Mouse (Mus musculus) embryonic facial prominence, embryonic 15.5 days (tissue): Measurements from ENCODE around the gene Mpped2. TPM values are rescaled to one million over a fixed set of nuclear protein-coding genes. Genes with fewer than 3 reads are reported as not detected.

ENCODE experiments used
- ATAC-seq: fragments of 200-750 bp; cut with Nextera tagmentation; 2 replicates; pipeline ENCODE4 v1.8.0; 2017; ENCODE audit warnings: low read depth, moderate TSS enrichment; ENCODE audit not compliant: insufficient number of reproducible peaks, low FRiP score, low TSS enrichment
- H3K27ac ChIP-seq: fragments of 300-500 bp; sonication (generic); replicated peaks from 2 replicates; pipeline ENCODE4 v1.5.1; 2015; ENCODE audit warnings: mild to moderate bottlenecking, inconsistent platforms
- H3K27me3 ChIP-seq: fragments of 300-500 bp; sonication (generic); 2 replicates; pipeline ENCODE4 v1.6.1; 2015; ENCODE audit warnings: inconsistent platforms
- H3K36me3 ChIP-seq: fragments of 300-500 bp; sonication (generic); 2 replicates; pipeline ENCODE4 v1.6.1; 2015; ENCODE audit warnings: mild to moderate bottlenecking, inconsistent platforms
- H3K4me1 ChIP-seq: fragments of 300-500 bp; sonication (generic); 2 replicates; pipeline ENCODE4 v1.6.1; 2015; ENCODE audit warnings: inconsistent platforms
- H3K4me2 ChIP-seq: fragments of 300-500 bp; sonication (generic); replicated peaks from 2 replicates; pipeline ENCODE4 v1.6.1; 2015; ENCODE audit warnings: mild to moderate bottlenecking, inconsistent platforms
- H3K4me3 ChIP-seq: fragments of 300-500 bp; sonication (generic); replicated peaks from 2 replicates; pipeline ENCODE4 v1.5.1; 2015; ENCODE audit warnings: mild to moderate bottlenecking, inconsistent platforms
- H3K9ac ChIP-seq: fragments of 300-500 bp; sonication (generic); 2 replicates; pipeline ENCODE4 v1.6.1; 2015; ENCODE audit warnings: inconsistent platforms
- H3K9me3 ChIP-seq: fragments of 300-500 bp; sonication (generic); replicated peaks from 2 replicates; pipeline ENCODE4 v1.6.1; 2016; ENCODE audit warnings: inconsistent platforms
- WGBS: fragments of 180-500 bp; shearing (Covaris S2); methylation state at CpG from one replicate; pipeline ENCODE4 v1.1.7; 2015; 5-methylcytosine and 5-hydroxymethylcytosine counted together
- polyA plus RNA-seq: library from polyadenylated mRNA; unstranded; fragments of >200 nt; fragmentation: Nextera tagmentation; extraction: Ambion mirVana; gene quantifications from 2 replicates; pipeline ENCODE4 v1.2.1, GENCODE M21; 2015

Gene Mpped2
- polyA plus RNA-seq, result 56.3 and 61.9 TPM in 2 replicates

- H3K4me1 ChIP-seq, result peaks cover 21% of the 10 kb centered on the region
- ATAC-seq, result peak; percentile 76
- H3K27ac ChIP-seq, result peak within 1 kb of the TSS; percentile 87
- H3K27me3 ChIP-seq, result no peaks in the 10 kb centered on the region
- no peaks in the 10 kb centered on the region for H3K9me3 ChIP-seq
- H3K9ac ChIP-seq, result peak within 1 kb of the TSS; percentile 76
- peak within 1 kb of the TSS; percentile 91 for H3K4me2 ChIP-seq
- peak within 1 kb of the TSS; percentile 63 for H3K4me3 ChIP-seq
- under 1% methylated on average over 54 of the region's 56 CpGs for WGBS
- no peaks in the 10 kb centered on the region for H3K36me3 ChIP-seq
These were observed at the start of gene Mpped2 for GRCm38 (mm10) chr2:106692783-106693701. Gene Mpped2, plus strand, starts transcription at chr2:106693269.

GRCm38 (mm10) chr2:106644782-106645181 lies 48.3 kb upstream of the Mpped2 start:
- no peak overlapping the region for H3K27ac ChIP-seq
- no peak for ATAC-seq

GRCm38 (mm10) chr2:106649686-106650570 lies 43.1 kb upstream of the Mpped2 start:
- peak overlapping the region; percentile 73; the same call in 1 of the 2 replicates for H3K27ac ChIP-seq
- peak overlapping the region; percentile 67 for H3K4me2 ChIP-seq
- no peaks in the 10 kb centered on the region for H3K27me3 ChIP-seq
- no peaks in the 10 kb centered on the region for H3K4me1 ChIP-seq
- 5% methylated on average over 25 of the region's 25 CpGs for WGBS
- no peaks in the 10 kb centered on the region for H3K36me3 ChIP-seq
- H3K4me3 ChIP-seq, result peak overlapping the region; percentile 56
- peak overlapping the region; percentile 33 for H3K9ac ChIP-seq
- no peaks in the 10 kb centered on the region for H3K9me3 ChIP-seq
- peak; percentile 90 for ATAC-seq

More at GRCm38 (mm10) chr2:106644782-106645181, 48.3 kb upstream of the Mpped2 start:
- Histone ChIP-seq H3K9me3 (no peaks in the 10 kb centered on the region), H3K4me2 (no peak overlapping the region), H3K36me3 (no peaks in the 10 kb centered on the region), H3K4me3 (no peak overlapping the region), H3K9ac (no peak overlapping the region), H3K4me1 (no peaks in the 10 kb centered on the region), H3K27me3 (no peaks in the 10 kb centered on the region)
- 62% methylated on average over 3 of the region's 3 CpGs for WGBS

GRCm38 (mm10) chr2:106652151-106652550 lies 40.9 kb upstream of the Mpped2 start:
- no peaks in the 10 kb centered on the region for H3K9me3 ChIP-seq
- no peak overlapping the region for H3K9ac ChIP-seq
- H3K4me3 ChIP-seq, result no peak overlapping the region
- no peaks in the 10 kb centered on the region for H3K36me3 ChIP-seq
- 73% methylated on average over 8 of the region's 8 CpGs for WGBS
- H3K4me2 ChIP-seq, result no peak overlapping the region
- H3K27me3 ChIP-seq, result no peaks in the 10 kb centered on the region
- H3K4me1 ChIP-seq, result no peaks in the 10 kb centered on the region
- no peak for ATAC-seq
- no peak overlapping the region for H3K27ac ChIP-seq

- Histone ChIP-seq H3K27ac (no peak overlapping the region), H3K4me2 (no peak overlapping the region), H3K4me3 (no peak overlapping the region), H3K27me3 (no peaks in the 10 kb centered on the region), H3K9ac (no peak overlapping the region), H3K36me3 (no peaks in the 10 kb centered on the region), H3K4me1 (no peaks in the 10 kb centered on the region), H3K9me3 (no peaks in the 10 kb centered on the region)
- WGBS, result 87% methylated on average over 4 of the region's 4 CpGs
- ATAC-seq, result no peak
These were observed 40.3 kb upstream of the Mpped2 start for GRCm38 (mm10) chr2:106652741-106653140.

- H3K36me3 ChIP-seq, result no peaks in the 10 kb centered on the region
- no peaks in the 10 kb centered on the region for H3K27me3 ChIP-seq
- no peaks in the 10 kb centered on the region for H3K4me1 ChIP-seq
- WGBS, result 89% methylated on average over 4 of the region's 4 CpGs
- H3K27ac ChIP-seq, result no peak overlapping the region
- H3K4me2 ChIP-seq, result no peak overlapping the region
- no peaks in the 10 kb centered on the region for H3K9me3 ChIP-seq
- no peak for ATAC-seq
- no peak overlapping the region for H3K9ac ChIP-seq
- no peak overlapping the region for H3K4me3 ChIP-seq
These were observed 39.8 kb upstream of the Mpped2 start for GRCm38 (mm10) chr2:106653261-106653660.

- H3K9ac ChIP-seq, result no peak overlapping the region
- no peak for ATAC-seq
- no peaks in the 10 kb centered on the region for H3K4me1 ChIP-seq
- no peaks in the 10 kb centered on the region for H3K27me3 ChIP-seq
- H3K9me3 ChIP-seq, result no peaks in the 10 kb centered on the region
- H3K4me3 ChIP-seq, result no peak overlapping the region
- no peak overlapping the region for H3K27ac ChIP-seq
- no peaks in the 10 kb centered on the region for H3K36me3 ChIP-seq
- 48% methylated on average over 4 of the region's 4 CpGs for WGBS
- H3K4me2 ChIP-seq, result no peak overlapping the region
These were observed 37.8 kb upstream of the Mpped2 start for GRCm38 (mm10) chr2:106655271-106655670.

- no peaks in the 10 kb centered on the region for H3K27me3 ChIP-seq
- 26% methylated on average over 11 of the region's 11 CpGs for WGBS
These were observed 27.8 kb upstream of the Mpped2 start for GRCm38 (mm10) chr2:106665271-106665670.

GRCm38 (mm10) chr2:106674319-106674718 lies 18.8 kb upstream of the Mpped2 start:
- ATAC-seq, result no peak
- WGBS, result 59% methylated on average over 8 of the region's 8 CpGs
- H3K27ac ChIP-seq, result no peak overlapping the region

More at GRCm38 (mm10) chr2:106665271-106665670, 27.8 kb upstream of the Mpped2 start:
- H3K9ac ChIP-seq, result no peak overlapping the region
- H3K27ac ChIP-seq, result no peak overlapping the region
- ATAC-seq, result no peak
- no peak overlapping the region for H3K4me3 ChIP-seq
- no peak overlapping the region for H3K4me2 ChIP-seq
- H3K4me1 ChIP-seq, result no peaks in the 10 kb centered on the region
- H3K36me3 ChIP-seq, result no peaks in the 10 kb centered on the region
- no peaks in the 10 kb centered on the region for H3K9me3 ChIP-seq

GRCm38 (mm10) chr2:106677449-106677848 lies 15.6 kb upstream of the Mpped2 start:
- H3K27ac ChIP-seq, result no peak overlapping the region
- no peak overlapping the region for H3K4me3 ChIP-seq
- H3K36me3 ChIP-seq, result no peaks in the 10 kb centered on the region
- ATAC-seq, result no peak
- 0 out of 2 replicates have a peak, but pooled peaks cover 3% of the 10 kb centered on the region for H3K4me1 ChIP-seq
- no peaks in the 10 kb centered on the region for H3K27me3 ChIP-seq
- H3K9ac ChIP-seq, result no peak overlapping the region
- WGBS, result 55% methylated on average over 2 of the region's 2 CpGs
- H3K4me2 ChIP-seq, result no peak overlapping the region
- no peaks in the 10 kb centered on the region for H3K9me3 ChIP-seq

More at GRCm38 (mm10) chr2:106674319-106674718, 18.8 kb upstream of the Mpped2 start:
- Histone ChIP-seq H3K4me2 (no peak overlapping the region), H3K27me3 (no peaks in the 10 kb centered on the region), H3K4me1 (no peaks in the 10 kb centered on the region), H3K36me3 (no peaks in the 10 kb centered on the region), H3K9me3 (no peaks in the 10 kb centered on the region), H3K9ac (no peak overlapping the region), H3K4me3 (no peak overlapping the region)
